Mouse (Mus musculus): ENCODE data around the gene Ttll10. TPM values are rescaled to one million over a fixed set of nuclear protein-coding genes. Genes with fewer than 3 reads are reported as not detected.
A peak's percentile ranks its signal among the peaks of the same experiment; 100 is the strongest.

The Ttll10 gene
- polyA plus RNA-seq, 1 experiment from 2014 or later, result 0.54 TPM

GRCm38 (mm10) chr4:156004109-156004508 lies 55.1 kb downstream of the Ttll10 start:
- Histone ChIP-seq H3K27me3 (ENCODE audit: low read depth, poor library complexity, severe bottlenecking) (no peaks in the 10 kb centered on the region), H3K4me1 (no peaks in the 10 kb centered on the region), H3K4me3 (no peak overlapping the region), H3K36me3 (peaks cover 96% of the 10 kb centered on the region), H3K9me3 (replicated peaks) (no peaks in the 10 kb centered on the region), H3K27ac (no peak overlapping the region)
- no peak for DNase-seq (ENCODE audit: low spot score)
- WGBS, result 95% methylated on average over 3 of the region's 3 CpGs

GRCm38 (mm10) chr4:155993606-155994005 lies 65.6 kb downstream of the Ttll10 start:
- DNase-seq (ENCODE audit: low spot score), result no peak
- no peaks in the 10 kb centered on the region for H3K9me3 ChIP-seq (replicated peaks)
- H3K27ac ChIP-seq, result peak overlapping the region; percentile 97
- H3K4me1 ChIP-seq, result peaks cover 24% of the 10 kb centered on the region
- peak overlapping the region; percentile 91 for H3K4me3 ChIP-seq
- peaks cover 51% of the 10 kb centered on the region for H3K36me3 ChIP-seq
- no peaks in the 10 kb centered on the region for H3K27me3 ChIP-seq (ENCODE audit: low read depth, poor library complexity, severe bottlenecking)
- 5% methylated on average over 15 of the region's 15 CpGs for WGBS

GRCm38 (mm10) chr4:155992906-155993547 lies 66.2 kb downstream of the Ttll10 start:
- H3K27ac ChIP-seq, result peak overlapping the region; percentile 97
- no peaks in the 10 kb centered on the region for H3K27me3 ChIP-seq (ENCODE audit: low read depth, poor library complexity, severe bottlenecking)
- DNase-seq (ENCODE audit: low spot score), result peak; percentile 96
- peak overlapping the region; percentile 91 for H3K4me3 ChIP-seq
- no peaks in the 10 kb centered on the region for H3K9me3 ChIP-seq (replicated peaks)
- peaks cover 45% of the 10 kb centered on the region for H3K36me3 ChIP-seq
- H3K4me1 ChIP-seq, result peaks cover 24% of the 10 kb centered on the region
- under 1% methylated on average over 69 of the region's 70 CpGs for WGBS

- no peaks in the 10 kb centered on the region for H3K27me3 ChIP-seq (ENCODE audit: low read depth, poor library complexity, severe bottlenecking)
- H3K9me3 ChIP-seq (replicated peaks), result no peaks in the 10 kb centered on the region
- H3K4me1 ChIP-seq, result peaks cover 24% of the 10 kb centered on the region
- DNase-seq (ENCODE audit: low spot score), result peak; percentile 85
- peaks cover 39% of the 10 kb centered on the region for H3K36me3 ChIP-seq
- peak within 1 kb of the TSS; percentile 91 for H3K4me3 ChIP-seq
- peak within 1 kb of the TSS; percentile 97 for H3K27ac ChIP-seq
- WGBS, result under 1% methylated on average over 99 of the region's 99 CpGs
Observed at GRCm38 (mm10) chr4:155992241-155992905, 66.8 kb downstream of the Ttll10 start, which contains the start of the genes B3galt6 and Sdf4. TSS of gene B3galt6 (minus strand) at chr4:155992649. TSS of gene Sdf4 (plus strand) at chr4:155992872.

GRCm38 (mm10) chr4:155991908-155992230 lies 67.3 kb downstream of the Ttll10 start:
- Histone ChIP-seq H3K27ac (peak overlapping the region; percentile 97), H3K9me3 (replicated peaks) (no peaks in the 10 kb centered on the region), H3K4me1 (peaks cover 24% of the 10 kb centered on the region), H3K4me3 (peak overlapping the region; percentile 91), H3K27me3 (ENCODE audit: low read depth, poor library complexity, severe bottlenecking) (no peaks in the 10 kb centered on the region), H3K36me3 (peaks cover 34% of the 10 kb centered on the region)
- WGBS, result 23% methylated on average over 37 of the region's 37 CpGs
- no peak for DNase-seq (ENCODE audit: low spot score)

GRCm38 (mm10) chr4:155991211-155991907 lies 67.9 kb downstream of the Ttll10 start:
- Histone ChIP-seq H3K27me3 (ENCODE audit: low read depth, poor library complexity, severe bottlenecking) (no peaks in the 10 kb centered on the region), H3K9me3 (replicated peaks) (no peaks in the 10 kb centered on the region), H3K4me3 (peak overlapping the region; percentile 91), H3K36me3 (peaks cover 28% of the 10 kb centered on the region), H3K27ac (peak overlapping the region; percentile 97), H3K4me1 (peaks cover 24% of the 10 kb centered on the region)
- 90% methylated on average over 22 of the region's 22 CpGs for WGBS
- no peak for DNase-seq (ENCODE audit: low spot score)

MicroRNAs within 50 kb of the gene (microRNA counts, 519-probe panel; counts per million panel counts)
- 684 counts per million, percentile 72 among the panel's probes with 10 or more counts for microRNA mmu-miR-200a
- microRNA mmu-miR-200b, result 5,607 counts per million, percentile 91 among the panel's probes with 10 or more counts
- microRNA mmu-miR-429, result 4,610 counts per million, percentile 83 among the panel's probes with 10 or more counts

Small RNA genes lying within 50 kb of the gene (microRNA-seq; reads per million reads assigned to microRNA genes)
- gene Mir200a, result 199 reads per million, percentile 57 among the genes with 10 or more reads in this experiment
- gene Mir200b, result 871 reads per million, percentile 72 among the genes with 10 or more reads in this experiment
- 3,218 reads per million, percentile 87 among the genes with 10 or more reads in this experiment for gene Mir429

Other genes starting within 250 kb of the Ttll10 start
- gene Ccnl2, start 246.9 kb downstream of the Ttll10 start, polyA plus RNA-seq (2016; fragmentation: Nextera tagmentation; extraction: Ambion mirVana), result 174 and 196 TPM in 2 replicates
- gene Aurkaip1, start 228.1 kb downstream of the Ttll10 start, polyA plus RNA-seq (2016; fragmentation: Nextera tagmentation; extraction: Ambion mirVana), result 186 and 204 TPM in 2 replicates
- 39.2 and 48.9 TPM in 2 replicates for gene Mxra8, start 219.7 kb downstream of the Ttll10 start, polyA plus RNA-seq (2016; fragmentation: Nextera tagmentation; extraction: Ambion mirVana)
- 3.8 and 4.7 TPM in 2 replicates for gene Dvl1, start 212.0 kb downstream of the Ttll10 start, polyA plus RNA-seq (2016; fragmentation: Nextera tagmentation; extraction: Ambion mirVana)
- 0.24 and 0.31 TPM in 2 replicates for gene Tas1r3, start 196.1 kb downstream of the Ttll10 start, polyA plus RNA-seq (2016; fragmentation: Nextera tagmentation; extraction: Ambion mirVana)
- gene Cptp, start 190.0 kb downstream of the Ttll10 start, polyA plus RNA-seq (2016; fragmentation: Nextera tagmentation; extraction: Ambion mirVana), result 18.9 and 19.0 TPM in 2 replicates
- 106 and 107 TPM in 2 replicates for gene Ints11, start 189.9 kb downstream of the Ttll10 start, polyA plus RNA-seq (2016; fragmentation: Nextera tagmentation; extraction: Ambion mirVana)
- 52.4 and 55.5 TPM in 2 replicates for gene Pusl1, start 167.6 kb downstream of the Ttll10 start, polyA plus RNA-seq (2016; fragmentation: Nextera tagmentation; extraction: Ambion mirVana)
- gene Acap3, start 167.6 kb downstream of the Ttll10 start, polyA plus RNA-seq (2016; fragmentation: Nextera tagmentation; extraction: Ambion mirVana), result 20.9 and 25.3 TPM in 2 replicates
- 163 and 168 TPM in 2 replicates for gene Ube2j2, start 115.6 kb downstream of the Ttll10 start, polyA plus RNA-seq (2016; fragmentation: Nextera tagmentation; extraction: Ambion mirVana)
- gene C1qtnf12, start 97.1 kb downstream of the Ttll10 start, polyA plus RNA-seq (2016; fragmentation: Nextera tagmentation; extraction: Ambion mirVana), result 23.4 and 24.5 TPM in 2 replicates
- 13.3 and 14.8 TPM in 2 replicates for gene B3galt6, start 66.8 kb downstream of the Ttll10 start, polyA plus RNA-seq (2016; fragmentation: Nextera tagmentation; extraction: Ambion mirVana)
- gene Sdf4, start 66.5 kb downstream of the Ttll10 start, polyA plus RNA-seq (2016; fragmentation: Nextera tagmentation; extraction: Ambion mirVana), result 143 and 149 TPM in 2 replicates
- gene Tnfrsf4, start 45.6 kb downstream of the Ttll10 start, polyA plus RNA-seq (2016; fragmentation: Nextera tagmentation; extraction: Ambion mirVana), result 0.60 and 0.61 TPM in 2 replicates
- gene Tnfrsf18, start 33.2 kb downstream of the Ttll10 start, polyA plus RNA-seq (2016; fragmentation: Nextera tagmentation; extraction: Ambion mirVana), result 1.2 and 1.5 TPM in 2 replicates
- gene 9430015G10Rik, start 50.6 kb upstream of the Ttll10 start, polyA plus RNA-seq (2016; fragmentation: Nextera tagmentation; extraction: Ambion mirVana), result 76.0 and 78.5 TPM in 2 replicates
- gene Rnf223, start 71.1 kb upstream of the Ttll10 start, polyA plus RNA-seq (2016; fragmentation: Nextera tagmentation; extraction: Ambion mirVana), result 0.77 and 0.96 TPM in 2 replicates
- 36.5 and 49.0 TPM in 2 replicates for gene Agrn, start 138.1 kb upstream of the Ttll10 start, polyA plus RNA-seq (2016; fragmentation: Nextera tagmentation; extraction: Ambion mirVana)
- gene Isg15, start 141.4 kb upstream of the Ttll10 start, polyA plus RNA-seq (2016; fragmentation: Nextera tagmentation; extraction: Ambion mirVana), result 0.20 and 0.45 TPM in 2 replicates
- 1.1 and 1.2 TPM in 2 replicates for gene AW011738, start 143.9 kb upstream of the Ttll10 start, polyA plus RNA-seq (2016; fragmentation: Nextera tagmentation; extraction: Ambion mirVana)
- gene Perm1, start 156.5 kb upstream of the Ttll10 start, polyA plus RNA-seq (2016; fragmentation: Nextera tagmentation; extraction: Ambion mirVana), result 0.18 and 0.29 TPM in 2 replicates
- gene Plekhn1, start 175.4 kb upstream of the Ttll10 start, polyA plus RNA-seq (2016; fragmentation: Nextera tagmentation; extraction: Ambion mirVana), result 24.2 and 25.2 TPM in 2 replicates
- gene Noc2l, start 176.6 kb upstream of the Ttll10 start, polyA plus RNA-seq (2016; fragmentation: Nextera tagmentation; extraction: Ambion mirVana), result 103 and 141 TPM in 2 replicates
- 0.59 and 1.1 TPM in 2 replicates for gene Samd11, start 196.2 kb upstream of the Ttll10 start, polyA plus RNA-seq (2016; fragmentation: Nextera tagmentation; extraction: Ambion mirVana)